Mouse (Mus musculus) hindbrain, embryonic 15.5 days (tissue): ENCODE measurements around the gene Abi3. TPM values are rescaled to one million over a fixed set of nuclear protein-coding genes. Genes with fewer than 3 reads are reported as not detected.

Experiments
- ATAC-seq: fragments of 200-750 bp; cut with Nextera tagmentation; 2 replicates; pipeline ENCODE4 v1.8.0; 2017; ENCODE audit warnings: low read depth, moderate number of reproducible peaks, moderate TSS enrichment; ENCODE audit not compliant: low FRiP score
- H3K27ac ChIP-seq: fragments of 300-500 bp; sonication (generic); replicated peaks from 2 replicates; pipeline ENCODE4 v1.5.1; 2015; ENCODE audit warnings: mild to moderate bottlenecking, inconsistent platforms
- H3K27me3 ChIP-seq: fragments of 300-500 bp; sonication (generic); 2 replicates; pipeline ENCODE4 v1.6.1; 2015; ENCODE audit warnings: control low read depth, inconsistent platforms
- H3K36me3 ChIP-seq: fragments of 300-500 bp; sonication (generic); 2 replicates; pipeline ENCODE4 v1.6.1; 2015; ENCODE audit warnings: control low read depth, inconsistent platforms
- H3K4me1 ChIP-seq: fragments of 300-500 bp; sonication (generic); replicated peaks from 2 replicates; pipeline ENCODE4 v1.6.1; 2015; ENCODE audit warnings: control low read depth, inconsistent platforms
- H3K4me2 ChIP-seq: fragments of 300-500 bp; sonication (generic); 2 replicates; pipeline ENCODE4 v1.6.1; 2015; ENCODE audit warnings: moderate library complexity, mild to moderate bottlenecking, inconsistent platforms
- H3K4me3 ChIP-seq: fragments of 300-500 bp; sonication (generic); 2 replicates; pipeline ENCODE4 v1.5.1; 2015; ENCODE audit warnings: mild to moderate bottlenecking, inconsistent platforms
- H3K9ac ChIP-seq: fragments of 300-500 bp; sonication (generic); 2 replicates; pipeline ENCODE4 v1.6.1; 2015; ENCODE audit warnings: inconsistent platforms
- H3K9me3 ChIP-seq: fragments of 300-500 bp; sonication (generic); 2 replicates; pipeline ENCODE4 v1.6.1; 2016; ENCODE audit warnings: control low read depth, inconsistent platforms
- WGBS: fragments of 180-500 bp; shearing (Covaris S2); methylation state at CpG from one replicate; pipeline ENCODE4 v1.1.7; 2015; 5-methylcytosine and 5-hydroxymethylcytosine counted together
- polyA plus RNA-seq: library from polyadenylated mRNA; unstranded; fragments of >200 nt; fragmentation: Nextera tagmentation; extraction: Ambion mirVana; gene quantifications from 2 replicates; pipeline ENCODE4 v1.2.1, GENCODE M21; 2015

Gene Abi3
- polyA plus RNA-seq, 1 experiment from 2014 or later: 1.1 TPM

- Histone ChIP-seq H3K9me3 (no peaks in the 10 kb centered on the region), H3K9ac (no peak overlapping the region), H3K36me3 (no peaks in the 10 kb centered on the region), H3K4me2 (peak overlapping the region; percentile 49), H3K27ac (no peak overlapping the region), H3K4me1 (peaks cover 28% of the 10 kb centered on the region), H3K4me3 (peak overlapping the region; percentile 27), H3K27me3 (peaks cover 90% of the 10 kb centered on the region)
- ATAC-seq: no peak
- WGBS: 3% methylated on average over 80 of the region's 80 CpGs
These were observed 11.6 kb downstream of the Abi3 start for GRCm38 (mm10) chr11:95830411-95831275.

GRCm38 (mm10) chr11:95829526-95830050 lies 12.7 kb downstream of the Abi3 start:
- H3K27ac ChIP-seq: no peak overlapping the region

GRCm38 (mm10) chr11:95828181-95828964 lies 13.9 kb downstream of the Abi3 start:
- Histone ChIP-seq H3K4me1 (peaks cover 30% of the 10 kb centered on the region), H3K4me2 (no peak overlapping the region), H3K27me3 (peaks cover 81% of the 10 kb centered on the region), H3K36me3 (no peaks in the 10 kb centered on the region), H3K9ac (no peak overlapping the region), H3K27ac (no peak overlapping the region), H3K9me3 (no peaks in the 10 kb centered on the region), H3K4me3 (no peak overlapping the region)
- WGBS: 83% methylated on average over 11 of the region's 11 CpGs
- no peak for ATAC-seq

More at GRCm38 (mm10) chr11:95829526-95830050, 12.7 kb downstream of the Abi3 start:
- no peak overlapping the region for H3K4me3 ChIP-seq
- H3K4me1 ChIP-seq: peaks cover 36% of the 10 kb centered on the region
- no peak for ATAC-seq
- no peaks in the 10 kb centered on the region for H3K9me3 ChIP-seq
- H3K36me3 ChIP-seq: no peaks in the 10 kb centered on the region
- no peak overlapping the region for H3K9ac ChIP-seq
- no peak overlapping the region for H3K4me2 ChIP-seq
- WGBS: 33% methylated on average over 4 of the region's 4 CpGs
- H3K27me3 ChIP-seq: peaks cover 90% of the 10 kb centered on the region

GRCm38 (mm10) chr11:95827464-95828085 lies 14.7 kb downstream of the Abi3 start:
- no peak overlapping the region for H3K4me2 ChIP-seq
- H3K4me3 ChIP-seq: no peak overlapping the region
- no peaks in the 10 kb centered on the region for H3K36me3 ChIP-seq
- peaks cover 30% of the 10 kb centered on the region for H3K4me1 ChIP-seq
- no peak for ATAC-seq
- no peak overlapping the region for H3K9ac ChIP-seq
- no peaks in the 10 kb centered on the region for H3K9me3 ChIP-seq
- H3K27ac ChIP-seq: no peak overlapping the region
- peaks cover 80% of the 10 kb centered on the region for H3K27me3 ChIP-seq
- WGBS: 24% methylated on average over 3 of the region's 3 CpGs

- no peak for ATAC-seq
- H3K4me3 ChIP-seq: no peak overlapping the region
- H3K27ac ChIP-seq: no peak overlapping the region
- H3K9ac ChIP-seq: no peak overlapping the region
- WGBS: 17% methylated on average over 3 of the region's 3 CpGs
- H3K9me3 ChIP-seq: no peaks in the 10 kb centered on the region
- H3K36me3 ChIP-seq: no peaks in the 10 kb centered on the region
- peaks cover 30% of the 10 kb centered on the region for H3K4me1 ChIP-seq
- peaks cover 78% of the 10 kb centered on the region for H3K27me3 ChIP-seq
- H3K4me2 ChIP-seq: no peak overlapping the region
These were observed 15.2 kb downstream of the Abi3 start for GRCm38 (mm10) chr11:95827168-95827447.

GRCm38 (mm10) chr11:95826317-95827167 lies 15.7 kb downstream of the Abi3 start:
- Histone ChIP-seq H3K27me3 (peaks cover 74% of the 10 kb centered on the region), H3K27ac (no peak overlapping the region), H3K36me3 (no peaks in the 10 kb centered on the region), H3K9ac (no peak overlapping the region), H3K4me2 (no peak overlapping the region), H3K9me3 (no peaks in the 10 kb centered on the region), H3K4me3 (no peak overlapping the region), H3K4me1 (peaks cover 30% of the 10 kb centered on the region)
- WGBS: 55% methylated on average over 6 of the region's 6 CpGs
- ATAC-seq: no peak

GRCm38 (mm10) chr11:95825625-95826024 lies 16.7 kb downstream of the Abi3 start:
- 46% methylated on average over 3 of the region's 3 CpGs for WGBS
- no peak for ATAC-seq
- H3K9me3 ChIP-seq: no peaks in the 10 kb centered on the region
- H3K36me3 ChIP-seq: no peaks in the 10 kb centered on the region
- no peak overlapping the region for H3K9ac ChIP-seq
- peaks cover 21% of the 10 kb centered on the region for H3K4me1 ChIP-seq
- H3K27ac ChIP-seq: no peak overlapping the region
- H3K4me3 ChIP-seq: 0 out of 2 replicates have a peak overlapping the region, but pooled peaks have one; percentile 66
- H3K4me2 ChIP-seq: no peak overlapping the region
- peaks cover 65% of the 10 kb centered on the region for H3K27me3 ChIP-seq

- Histone ChIP-seq H3K27me3 (peaks cover 57% of the 10 kb centered on the region), H3K9me3 (no peaks in the 10 kb centered on the region), H3K4me3 (peak overlapping the region; percentile 66)
These were observed 17.4 kb downstream of the Abi3 start for GRCm38 (mm10) chr11:95824877-95825243.

GRCm38 (mm10) chr11:95824071-95824876 lies 18.0 kb downstream of the Abi3 start, which contains the start of gene Phospho1:
Gene Phospho1 (plus strand): TSS chr11:95824499.
- Histone ChIP-seq H3K4me3 (peak within 1 kb of the TSS; percentile 66), H3K4me1 (peaks cover 13% of the 10 kb centered on the region), H3K9me3 (no peaks in the 10 kb centered on the region), H3K9ac (peak within 1 kb of the TSS; percentile 68), H3K4me2 (peak within 1 kb of the TSS; percentile 99), H3K27me3 (peaks cover 51% of the 10 kb centered on the region), H3K36me3 (no peaks in the 10 kb centered on the region), H3K27ac (no peak within 1 kb of the TSS)
- under 1% methylated on average over 61 of the region's 78 CpGs for WGBS
- ATAC-seq: peak; percentile 96

More at GRCm38 (mm10) chr11:95824877-95825243, 17.4 kb downstream of the Abi3 start:
- 0% methylated on average over 8 of the region's 11 CpGs for WGBS
- Histone ChIP-seq H3K4me1 (peaks cover 13% of the 10 kb centered on the region), H3K4me2 (peak overlapping the region; percentile 99), H3K36me3 (no peaks in the 10 kb centered on the region), H3K27ac (no peak overlapping the region), H3K9ac (peak overlapping the region; percentile 68)
- peak; percentile 55; the same call in 1 of the 2 replicates for ATAC-seq

- Histone ChIP-seq H3K27ac (no peak overlapping the region), H3K4me2 (no peak overlapping the region), H3K9ac (no peak overlapping the region), H3K9me3 (no peaks in the 10 kb centered on the region), H3K4me1 (peaks cover 13% of the 10 kb centered on the region), H3K4me3 (no peak overlapping the region), H3K27me3 (peaks cover 34% of the 10 kb centered on the region), H3K36me3 (no peaks in the 10 kb centered on the region)
- WGBS: 98% methylated on average over 4 of the region's 4 CpGs
- ATAC-seq: no peak
These were observed 19.8 kb downstream of the Abi3 start for GRCm38 (mm10) chr11:95822437-95822836.
